Mouse (Mus musculus): Measurements from ENCODE around the gene Rabgap1l.

DNA sequence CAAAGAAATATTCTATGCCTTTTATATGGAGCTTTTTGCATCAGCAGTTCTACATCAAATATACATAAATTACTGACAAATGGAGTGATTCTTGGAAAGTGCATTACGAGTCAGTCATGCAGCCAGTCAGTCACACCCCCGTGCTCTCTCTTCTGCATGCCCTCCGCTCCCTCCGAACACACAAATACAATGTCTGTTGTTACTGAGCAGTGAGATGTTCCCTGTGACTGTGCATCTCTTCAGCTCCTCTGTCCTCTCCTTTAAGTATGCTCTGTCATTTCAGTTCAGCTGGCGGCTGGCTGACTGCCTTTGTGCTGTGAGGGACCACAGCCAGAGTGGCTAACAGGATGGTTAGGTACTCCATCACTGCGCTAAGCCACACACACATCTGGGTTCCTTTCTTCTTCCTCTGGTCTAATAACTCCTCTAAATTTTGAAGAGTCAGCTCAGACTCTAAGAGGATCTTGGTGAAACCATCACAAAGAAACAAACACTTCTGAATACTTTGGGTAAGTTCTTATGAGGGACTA, 488.0 kb downstream of the Rabgap1l start:
- TF ChIP-seq CTCF (IDR thresholded peaks at IDR 0.05; ENCODE audit: low read depth, low read length) = no peak
- TF ChIP-seq POLR2A (IDR thresholded peaks at IDR 0.05; ENCODE audit: borderline replicate concordance, low read depth, low read length) = no peak
